Mouse (Mus musculus) lung, postnatal 0 days (tissue): ENCODE measurements around the gene Dck.

Source experiments
- CTCF ChIP-seq: IDR thresholded peaks from 2 replicates; pipeline ENCODE4 v1.5.1; 2016; ENCODE audit warnings: antibody characterized with exemption, mild to moderate bottlenecking
- EP300 ChIP-seq: IDR thresholded peaks from 2 replicates; pipeline ENCODE4 v1.6.1; 2016; ENCODE audit warnings: antibody characterized with exemption, mild to moderate bottlenecking, control low read depth

DNA sequence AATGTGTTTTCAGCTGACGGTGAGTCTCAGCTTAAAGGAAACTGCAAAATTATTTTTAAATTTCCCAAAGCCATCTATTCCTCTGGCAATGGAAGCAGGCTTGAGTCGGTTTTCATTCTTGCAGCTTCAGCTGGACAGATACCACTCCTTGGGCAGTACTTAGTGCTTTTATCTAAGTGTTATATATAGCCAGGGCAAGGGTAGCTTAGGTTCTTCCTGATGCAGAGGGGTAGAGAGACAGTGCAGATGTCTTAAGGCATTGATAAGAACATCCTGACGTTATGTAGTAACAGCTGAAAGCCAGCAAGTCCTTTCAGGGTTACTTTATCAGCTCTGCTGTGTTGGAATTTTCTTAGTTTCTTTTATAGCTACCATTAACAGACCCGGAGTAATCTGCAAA, 66.1 kb downstream of the Dck start:
- TF ChIP-seq CTCF = no peak
- no peak for TF ChIP-seq EP300
